Mouse (Mus musculus): ENCODE measurements around the gene Cacnb4.

The Cacnb4 gene

GRCm38 (mm10) chr2:52567421-52567820 is 109.2 kb downstream of the Cacnb4 start:
- DNase-seq (ENCODE audit: low spot score in 2 of 2), result no peak

GRCm38 (mm10) chr2:52563277-52563676 is 113.4 kb downstream of the Cacnb4 start:
- no peak for DNase-seq (ENCODE audit: low spot score in 2 of 2)

GRCm38 (mm10) chr2:52562356-52562755 is 114.3 kb downstream of the Cacnb4 start:
- no peak for DNase-seq (ENCODE audit: low spot score in 2 of 2)

GRCm38 (mm10) chr2:52561137-52561536 is 115.5 kb downstream of the Cacnb4 start:
- DNase-seq (ENCODE audit: low spot score in 2 of 2), result no peak

GRCm38 (mm10) chr2:52560266-52560665 is 116.4 kb downstream of the Cacnb4 start:
- no peak for DNase-seq (ENCODE audit: low spot score in 2 of 2)

- DNase-seq (ENCODE audit: low spot score in 2 of 2), result peak; percentile 41 to 53
Measured at GRCm38 (mm10) chr2:52558411-52558810, 118.2 kb downstream of the Cacnb4 start.

GRCm38 (mm10) chr2:52557503-52558275 is 118.9 kb downstream of the Cacnb4 start:
- no peak for DNase-seq (ENCODE audit: low spot score in 2 of 2)

GRCm38 (mm10) chr2:52556961-52557326 is 119.7 kb downstream of the Cacnb4 start:
- DNase-seq (ENCODE audit: low spot score in 2 of 2), result no peak

- DNase-seq (ENCODE audit: low spot score in 2 of 2), result no peak
Measured at GRCm38 (mm10) chr2:52556298-52556960, 120.2 kb downstream of the Cacnb4 start.

GRCm38 (mm10) chr2:52548401-52548800 is 128.2 kb downstream of the Cacnb4 start:
- no peak for DNase-seq (ENCODE audit: low spot score in 2 of 2)

GRCm38 (mm10) chr2:52547331-52547730 is 129.3 kb downstream of the Cacnb4 start:
- DNase-seq (ENCODE audit: low spot score in 2 of 2), result no peak

- DNase-seq (ENCODE audit: low spot score in 2 of 2), result no peak
Measured at GRCm38 (mm10) chr2:52544527-52544926, 132.1 kb downstream of the Cacnb4 start.

GRCm38 (mm10) chr2:52541068-52541467 is 135.6 kb downstream of the Cacnb4 start:
- DNase-seq (ENCODE audit: low spot score in 2 of 2), result no peak

- DNase-seq (ENCODE audit: low spot score in 2 of 2), result no peak
Measured at GRCm38 (mm10) chr2:52539318-52539717, 137.3 kb downstream of the Cacnb4 start.

- DNase-seq (ENCODE audit: low spot score in 2 of 2), result no peak
Measured at GRCm38 (mm10) chr2:52537645-52538044, 139.0 kb downstream of the Cacnb4 start.

GRCm38 (mm10) chr2:52537155-52537554 is 139.5 kb downstream of the Cacnb4 start:
- no peak for DNase-seq (ENCODE audit: low spot score in 2 of 2)

- no peak for DNase-seq (ENCODE audit: low spot score in 2 of 2)
Measured at GRCm38 (mm10) chr2:52536511-52536910, 140.1 kb downstream of the Cacnb4 start.

- DNase-seq (ENCODE audit: low spot score in 2 of 2), result no peak
Measured at GRCm38 (mm10) chr2:52533696-52534095, 142.9 kb downstream of the Cacnb4 start.

- DNase-seq (ENCODE audit: low spot score in 2 of 2), result no peak
Measured at GRCm38 (mm10) chr2:52530521-52530920, 146.1 kb downstream of the Cacnb4 start.

GRCm38 (mm10) chr2:52529245-52529644 is 147.4 kb downstream of the Cacnb4 start:
- DNase-seq (ENCODE audit: low spot score in 2 of 2), result no peak

GRCm38 (mm10) chr2:52525876-52526592 is 150.6 kb downstream of the Cacnb4 start:
- DNase-seq (ENCODE audit: low spot score in 2 of 2), result no peak

GRCm38 (mm10) chr2:52523056-52523715 is 153.4 kb downstream of the Cacnb4 start:
- DNase-seq (ENCODE audit: low spot score in 2 of 2), result no peak
